Mouse (Mus musculus): ENCODE results near the gene Gabarap. TPM values are rescaled to one million over a fixed set of nuclear protein-coding genes. Genes with fewer than 3 reads are reported as not detected.
"Not testable (repeated sequence)": the region's sequence is repeated elsewhere in the genome, so short reads cannot be mapped to it uniquely, and the experiment has no call there.

Gene Gabarap
- polyA plus RNA-seq, 1 experiment from 2014 or later, result 332 TPM

GRCm38 (mm10) chr11:70012931-70013330, 22.0 kb downstream of the Gabarap start:
- DNase-seq (ENCODE audit: low spot score), result no peak
- Histone ChIP-seq H3K27me3 (ENCODE audit: low read depth, poor library complexity, severe bottlenecking) (no peaks in the 10 kb centered on the region), H3K27ac (no peak overlapping the region), H3K36me3 (peaks cover 64% of the 10 kb centered on the region), H3K4me3 (no peak overlapping the region), H3K4me1 (peaks cover 36% of the 10 kb centered on the region), H3K9me3 (replicated peaks) (no peaks in the 10 kb centered on the region)
- WGBS, result 91% methylated on average over 9 of the region's 9 CpGs

- Histone ChIP-seq H3K27ac (peak overlapping the region; percentile 4; the same call in 1 of the 2 replicates), H3K36me3 (peaks cover 59% of the 10 kb centered on the region), H3K9me3 (replicated peaks) (no peaks in the 10 kb centered on the region), H3K4me3 (no peak overlapping the region), H3K27me3 (ENCODE audit: low read depth, poor library complexity, severe bottlenecking) (no peaks in the 10 kb centered on the region), H3K4me1 (peaks cover 41% of the 10 kb centered on the region)
- 88% methylated on average over 3 of the region's 3 CpGs for WGBS
- no peak for DNase-seq (ENCODE audit: low spot score)
Measured at GRCm38 (mm10) chr11:70013408-70013807, 22.5 kb downstream of the Gabarap start.

GRCm38 (mm10) chr11:70014051-70014450, 23.1 kb downstream of the Gabarap start:
- WGBS, result 54% methylated on average over 5 of the region's 5 CpGs

GRCm38 (mm10) chr11:70014880-70015558, 24.1 kb downstream of the Gabarap start, which contains the start of gene Acadvl:
Gene Acadvl, minus strand, starts transcription at chr11:70015411.
- H3K36me3 ChIP-seq, result peaks cover 43% of the 10 kb centered on the region
- H3K4me1 ChIP-seq, result peaks cover 57% of the 10 kb centered on the region
- no peaks in the 10 kb centered on the region for H3K27me3 ChIP-seq (ENCODE audit: low read depth, poor library complexity, severe bottlenecking)
- no peaks in the 10 kb centered on the region for H3K9me3 ChIP-seq (replicated peaks)
- peak; percentile 85 for DNase-seq (ENCODE audit: low spot score)
- peak within 1 kb of the TSS; percentile 64 for H3K4me3 ChIP-seq
- peak within 1 kb of the TSS; percentile 81 for H3K27ac ChIP-seq
- whole genome bisulfite sequencing, result 2% methylated on average over 35 of the region's 35 CpGs

More at GRCm38 (mm10) chr11:70014051-70014450, 23.1 kb downstream of the Gabarap start:
- Histone ChIP-seq H3K4me1 (peaks cover 48% of the 10 kb centered on the region), H3K27ac (no peak overlapping the region), H3K9me3 (replicated peaks) (no peaks in the 10 kb centered on the region), H3K36me3 (peaks cover 52% of the 10 kb centered on the region), H3K4me3 (peak overlapping the region; percentile 64; the same call in 1 of the 2 replicates), H3K27me3 (ENCODE audit: low read depth, poor library complexity, severe bottlenecking) (no peaks in the 10 kb centered on the region)
- DNase-seq (ENCODE audit: low spot score), result no peak

DNA sequence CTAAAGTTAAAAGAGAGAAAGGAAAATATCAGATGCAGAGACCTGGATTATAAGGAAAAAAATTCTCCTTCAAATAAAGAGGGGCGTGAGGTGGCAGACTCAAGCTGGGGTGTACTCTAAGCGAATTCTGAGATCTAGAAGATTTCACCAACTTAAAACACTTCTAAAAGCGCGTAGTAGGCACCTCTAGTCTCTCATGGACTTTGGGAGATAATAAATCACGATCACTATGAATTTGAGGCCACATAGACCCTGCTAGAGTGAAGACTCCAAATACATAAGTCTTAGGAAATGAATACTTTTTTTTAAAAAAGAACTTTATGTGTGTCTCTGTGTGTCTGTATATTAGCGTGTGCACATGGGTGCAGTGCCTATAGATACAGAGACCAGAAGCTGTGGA, 24.7 kb downstream of the Gabarap start:
- WGBS, result 67% methylated on average over 6 of the region's 6 CpGs
- H3K27ac ChIP-seq, result peak overlapping the region; percentile 81; the same call in 1 of the 2 replicates
- no peaks in the 10 kb centered on the region for H3K9me3 ChIP-seq (replicated peaks)
- H3K27me3 ChIP-seq (ENCODE audit: low read depth, poor library complexity, severe bottlenecking), result no peaks in the 10 kb centered on the region
- H3K4me3 ChIP-seq, result peak overlapping the region; percentile 64
- peaks cover 36% of the 10 kb centered on the region for H3K36me3 ChIP-seq
- no peak for DNase-seq (ENCODE audit: low spot score)
- peaks cover 64% of the 10 kb centered on the region for H3K4me1 ChIP-seq

DNA sequence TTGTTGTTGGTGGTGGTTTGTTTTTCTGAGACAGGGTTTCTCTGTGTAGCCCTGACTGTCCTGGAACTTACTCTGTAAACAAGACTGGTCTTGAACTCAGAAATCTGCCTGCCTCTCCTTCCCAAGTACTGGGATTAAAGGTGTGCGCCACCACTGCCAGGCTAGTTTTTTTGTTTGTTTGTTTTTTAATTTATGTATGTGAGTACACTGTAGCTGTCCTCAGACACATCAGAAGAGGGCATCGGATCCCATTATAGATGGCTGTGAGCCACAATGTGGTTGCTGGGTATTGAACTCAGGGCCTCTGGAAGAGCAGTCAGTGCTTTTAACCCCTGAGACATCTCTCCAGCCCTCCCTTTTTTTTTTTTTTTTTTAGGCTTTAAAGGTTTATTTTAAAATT, 25.2 kb downstream of the Gabarap start:
- not testable (repeated sequence) for DNase-seq (ENCODE audit: low spot score); H3K27me3 ChIP-seq (ENCODE audit: low read depth, poor library complexity, severe bottlenecking); H3K4me3 ChIP-seq; H3K27ac ChIP-seq; H3K9me3 ChIP-seq (replicated peaks)
- Histone ChIP-seq H3K4me1 (peaks cover 69% of the 10 kb centered on the region), H3K36me3 (peaks cover 31% of the 10 kb centered on the region)
- 94% methylated on average over 2 of the region's 2 CpGs for WGBS

DNA sequence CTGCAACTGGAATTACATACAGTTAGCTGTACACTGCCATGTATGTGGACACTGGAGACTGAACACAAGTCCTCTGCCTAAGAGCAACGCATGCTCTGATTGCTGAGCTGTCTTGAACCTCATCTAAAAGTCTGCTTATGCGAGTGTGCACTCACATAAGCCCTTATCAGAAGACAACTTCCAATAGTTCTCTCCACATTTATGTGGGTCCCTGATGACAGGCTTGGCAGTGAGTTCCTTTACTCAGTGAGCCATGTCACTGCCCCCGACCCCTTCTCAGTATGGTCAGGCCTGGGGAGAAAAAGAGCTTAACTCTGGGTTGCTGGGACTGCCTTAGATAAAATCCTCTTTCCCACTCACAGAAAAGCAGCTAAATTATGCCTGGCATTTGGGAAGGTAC, 25.7 kb downstream of the Gabarap start, which contains the start of gene Dlg4:
TSS of gene Dlg4 (plus strand) at position 274 of the 400 bp plus-strand sequence.
- peaks cover 26% of the 10 kb centered on the region for H3K36me3 ChIP-seq
- H3K27me3 ChIP-seq (ENCODE audit: low read depth, poor library complexity, severe bottlenecking), result no peaks in the 10 kb centered on the region
- no peaks in the 10 kb centered on the region for H3K9me3 ChIP-seq (replicated peaks)
- H3K27ac ChIP-seq, result peak within 1 kb of the TSS; percentile 96
- H3K4me3 ChIP-seq, result peak within 1 kb of the TSS; percentile 81
- no peak for DNase-seq (ENCODE audit: low spot score)
- peaks cover 74% of the 10 kb centered on the region for H3K4me1 ChIP-seq
- 81% methylated on average over 3 of the region's 3 CpGs for WGBS

DNA sequence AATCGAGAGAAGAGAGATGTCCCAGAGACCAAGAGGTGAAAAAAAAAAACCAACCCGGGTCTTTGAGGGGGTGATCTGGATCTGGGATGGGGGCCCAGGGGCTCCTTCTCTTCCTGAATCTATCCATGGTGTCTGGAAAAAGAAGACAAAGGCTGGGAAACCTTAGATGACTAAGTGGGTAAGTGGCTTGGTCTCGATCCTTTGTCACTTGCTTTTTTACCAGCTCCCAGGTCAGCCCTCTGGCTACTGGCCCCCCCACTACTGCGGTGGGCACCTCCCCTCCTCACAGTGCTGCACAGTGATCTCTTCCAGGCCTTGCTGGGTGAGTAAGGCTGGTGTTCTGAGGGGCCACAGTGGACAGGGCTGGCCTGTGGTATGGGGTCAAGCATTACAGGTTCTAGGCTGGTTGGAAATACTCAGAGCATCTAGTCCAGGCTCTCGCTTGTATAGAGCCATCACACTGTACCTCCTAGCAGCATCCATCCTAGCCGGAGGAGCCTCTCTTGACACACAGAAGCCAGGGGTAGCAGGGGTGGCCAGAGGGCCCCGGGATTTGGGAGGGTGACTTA, 26.3 kb downstream of the Gabarap start:
- peaks cover 20% of the 10 kb centered on the region for H3K36me3 ChIP-seq
- no peak for DNase-seq (ENCODE audit: low spot score)
- H3K27me3 ChIP-seq (ENCODE audit: low read depth, poor library complexity, severe bottlenecking), result no peaks in the 10 kb centered on the region
- H3K27ac ChIP-seq, result peak overlapping the region; percentile 96
- H3K4me1 ChIP-seq, result peaks cover 78% of the 10 kb centered on the region
- peak overlapping the region; percentile 81; the same call in 1 of the 2 replicates for H3K4me3 ChIP-seq
- WGBS, result 47% methylated on average over 7 of the region's 7 CpGs
- H3K9me3 ChIP-seq (replicated peaks), result no peaks in the 10 kb centered on the region

DNA sequence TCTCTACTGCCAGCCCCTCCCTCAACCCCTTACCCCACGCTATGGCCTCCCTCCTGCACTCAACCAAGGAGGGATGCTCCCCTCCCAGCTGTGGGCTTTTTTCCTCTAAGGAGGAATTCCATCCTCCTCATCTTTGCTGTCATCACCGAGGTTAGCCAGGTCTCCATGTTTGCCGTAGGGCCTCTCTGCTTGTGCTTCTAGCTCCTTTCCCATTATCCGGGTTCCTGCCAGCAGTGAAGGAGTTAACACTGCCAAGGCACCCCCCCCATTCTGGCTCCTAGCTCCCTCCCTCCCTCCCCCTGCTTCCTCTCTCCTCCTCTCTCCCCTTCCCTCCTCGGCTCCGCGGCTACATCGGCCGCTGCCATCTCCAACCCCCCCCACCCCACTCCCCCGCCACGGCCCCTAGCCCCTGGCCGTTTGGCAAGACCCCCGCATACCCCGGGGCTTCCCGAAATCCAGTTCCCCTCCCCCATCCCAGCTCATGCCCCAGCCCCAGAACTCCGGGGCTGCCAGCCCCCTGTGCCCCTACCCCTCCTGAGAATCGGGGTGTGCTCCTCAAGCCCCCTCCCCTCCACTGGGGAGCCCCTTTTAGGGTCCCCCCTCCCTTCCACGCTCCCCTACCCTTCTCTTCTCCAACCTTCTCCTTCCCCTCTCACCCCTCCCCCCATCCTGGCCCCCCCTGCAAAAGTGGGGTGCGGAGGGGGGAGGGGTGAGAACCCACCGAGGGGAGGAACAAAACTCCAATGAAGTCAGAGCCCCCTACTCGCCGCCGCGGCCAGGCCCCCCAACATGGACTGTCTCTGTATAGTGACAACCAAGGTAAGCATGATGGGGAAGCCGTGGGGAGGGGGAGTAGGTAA, 27.4 kb downstream of the Gabarap start:
- WGBS, result 1% methylated on average over 24 of the region's 25 CpGs
- Histone ChIP-seq H3K27ac (peak overlapping the region; percentile 96), H3K27me3 (ENCODE audit: low read depth, poor library complexity, severe bottlenecking) (no peaks in the 10 kb centered on the region), H3K36me3 (peaks cover 9% of the 10 kb centered on the region), H3K9me3 (replicated peaks) (no peaks in the 10 kb centered on the region), H3K4me1 (peaks cover 89% of the 10 kb centered on the region), H3K4me3 (peak overlapping the region; percentile 81)
- DNase-seq (ENCODE audit: low spot score), result peak; percentile 91

DNA sequence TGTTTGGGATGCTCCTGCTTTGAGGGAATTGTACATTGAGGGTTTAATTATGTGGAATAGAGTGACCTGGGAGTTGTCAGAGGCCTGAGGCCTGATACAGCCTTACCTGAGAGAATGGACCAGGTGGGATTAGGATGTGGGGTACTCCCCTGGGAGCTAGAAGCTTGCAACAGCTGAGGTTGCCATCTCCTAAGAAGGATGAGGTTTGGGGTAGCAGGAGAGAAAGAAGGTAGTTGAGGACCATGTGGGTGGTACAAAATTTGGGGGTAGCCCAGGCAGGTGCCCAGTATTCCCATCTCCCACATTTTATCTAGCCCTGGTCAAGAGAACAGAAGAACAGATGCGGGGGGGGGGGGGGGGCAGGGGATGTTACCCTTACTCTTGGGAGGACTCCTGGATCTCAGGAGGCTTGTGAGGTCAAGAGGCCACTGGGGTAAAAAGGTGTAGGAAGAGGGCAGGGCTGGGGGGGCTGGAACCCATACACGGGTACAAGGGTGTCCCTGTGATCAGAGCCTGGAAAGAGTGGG, 28.6 kb downstream of the Gabarap start:
- no peaks in the 10 kb centered on the region for H3K36me3 ChIP-seq

DNA sequence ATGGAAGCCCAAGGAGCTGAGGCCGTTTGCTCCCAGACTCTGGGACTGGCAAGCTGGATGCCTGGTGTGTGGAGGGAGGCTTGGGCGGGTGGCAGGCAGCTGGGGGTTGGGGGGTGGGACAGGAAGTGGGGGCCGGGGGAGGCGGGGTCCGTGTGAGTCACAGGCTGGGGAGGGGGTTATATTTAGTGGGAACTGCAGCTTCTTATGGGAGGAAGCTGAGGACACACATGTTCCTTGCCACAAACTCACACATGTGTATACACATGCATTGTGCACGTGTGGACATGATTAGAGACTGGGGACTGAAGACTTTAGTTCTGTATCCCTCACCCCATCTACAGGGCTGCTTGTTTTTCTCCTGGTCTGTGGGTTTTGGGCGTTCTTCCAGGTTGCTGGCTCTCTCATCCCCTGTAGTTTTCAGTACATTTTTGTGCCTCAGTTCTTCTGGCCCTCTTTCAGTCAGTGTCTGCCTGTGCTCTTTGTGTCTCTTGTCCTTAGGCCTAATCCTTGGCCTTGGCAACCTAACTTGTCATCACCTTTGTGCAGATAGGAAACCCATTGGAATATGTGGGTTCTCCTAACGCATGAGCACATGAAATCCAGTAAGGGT, 29.2 kb downstream of the Gabarap start:
- H3K27me3 ChIP-seq (ENCODE audit: low read depth, poor library complexity, severe bottlenecking), result no peaks in the 10 kb centered on the region
- peaks cover 87% of the 10 kb centered on the region for H3K4me1 ChIP-seq
- peak overlapping the region; percentile 96 for H3K27ac ChIP-seq
- DNase-seq (ENCODE audit: low spot score), result peak; percentile 42
- no peaks in the 10 kb centered on the region for H3K36me3 ChIP-seq
- WGBS, result 18% methylated on average over 8 of the region's 8 CpGs
- H3K4me3 ChIP-seq, result peak overlapping the region; percentile 81
- no peaks in the 10 kb centered on the region for H3K9me3 ChIP-seq (replicated peaks)

More for the DNA sequence above, 28.6 kb downstream of the Gabarap start:
- no peak for DNase-seq (ENCODE audit: low spot score)
- peak overlapping the region; percentile 96 for H3K27ac ChIP-seq
- H3K4me1 ChIP-seq, result peaks cover 90% of the 10 kb centered on the region
- peak overlapping the region; percentile 81 for H3K4me3 ChIP-seq
- H3K27me3 ChIP-seq (ENCODE audit: low read depth, poor library complexity, severe bottlenecking), result no peaks in the 10 kb centered on the region
- WGBS, result 19% methylated on average over 2 of the region's 2 CpGs
- H3K9me3 ChIP-seq (replicated peaks), result no peaks in the 10 kb centered on the region

- Histone ChIP-seq H3K4me1 (peaks cover 88% of the 10 kb centered on the region), H3K36me3 (no peaks in the 10 kb centered on the region), H3K27ac (peak overlapping the region; percentile 96), H3K27me3 (ENCODE audit: low read depth, poor library complexity, severe bottlenecking) (no peaks in the 10 kb centered on the region), H3K4me3 (peak overlapping the region; percentile 81), H3K9me3 (replicated peaks) (no peaks in the 10 kb centered on the region)
- WGBS, result under 1% methylated on average over 8 of the region's 8 CpGs
- peak; percentile 77 for DNase-seq (ENCODE audit: low spot score)
Measured at GRCm38 (mm10) chr11:70020731-70021263, 29.9 kb downstream of the Gabarap start.

Measured in limb, embryonic 10.5 days (tissue).